Mouse (Mus musculus): Measurements from ENCODE around the gene Hoxb9. TPM values are rescaled to one million over a fixed set of nuclear protein-coding genes. Genes with fewer than 3 reads are reported as not detected.

The Hoxb9 gene
- polyA plus RNA-seq, 1 experiment: 43.5 TPM

DNA sequence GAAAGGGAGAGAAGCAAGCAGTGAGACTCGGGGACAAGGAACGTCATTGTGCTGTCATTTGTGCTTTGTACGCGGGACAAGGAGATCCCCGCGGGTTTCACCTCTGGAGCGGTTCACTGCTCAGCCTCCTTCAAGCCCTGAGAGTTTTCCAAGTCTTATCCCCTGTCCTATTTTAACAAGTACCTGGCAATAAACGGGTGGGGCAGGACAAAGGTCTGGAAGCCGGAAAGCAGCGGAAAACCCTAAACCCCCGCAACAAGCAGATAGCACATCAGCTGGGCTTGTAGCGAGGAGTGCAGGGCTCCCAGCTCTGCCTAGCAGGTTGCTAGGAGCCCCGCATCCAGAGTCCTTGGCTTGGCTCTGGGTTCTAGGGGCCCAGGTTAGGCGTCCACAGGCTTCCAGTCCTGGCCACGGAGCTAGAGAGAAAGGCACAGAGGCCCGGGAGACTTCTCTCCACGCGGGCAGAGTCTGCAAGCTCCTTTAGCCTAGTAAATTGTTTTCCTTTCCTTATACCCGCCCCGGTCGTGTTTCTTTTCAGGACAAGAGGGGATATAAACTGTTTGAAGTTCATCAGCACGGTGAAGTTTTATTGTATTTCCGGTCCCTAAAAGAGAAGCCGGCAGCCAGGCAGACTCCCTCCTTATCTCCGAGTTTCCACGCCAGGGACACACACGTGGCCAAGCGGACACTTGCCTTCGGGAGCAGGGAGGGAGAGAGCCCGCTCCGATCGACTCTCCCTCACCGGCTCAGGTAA, 7.4 kb upstream of the Hoxb9 start:
- no peak for TF ChIP-seq CTCF (IDR thresholded peaks at IDR 0.05; ENCODE audit: borderline replicate concordance, insufficient read depth, low read length)
- TF ChIP-seq POLR2A (IDR thresholded peaks at IDR 0.05; ENCODE audit: low read depth, low read length): no peak
- H3K4me1 ChIP-seq (ENCODE audit: control insufficient read depth, insufficient read depth, low read length): 0 out of 2 replicates have a peak, but pooled peaks cover 8% of the 10 kb centered on the region

DNA sequence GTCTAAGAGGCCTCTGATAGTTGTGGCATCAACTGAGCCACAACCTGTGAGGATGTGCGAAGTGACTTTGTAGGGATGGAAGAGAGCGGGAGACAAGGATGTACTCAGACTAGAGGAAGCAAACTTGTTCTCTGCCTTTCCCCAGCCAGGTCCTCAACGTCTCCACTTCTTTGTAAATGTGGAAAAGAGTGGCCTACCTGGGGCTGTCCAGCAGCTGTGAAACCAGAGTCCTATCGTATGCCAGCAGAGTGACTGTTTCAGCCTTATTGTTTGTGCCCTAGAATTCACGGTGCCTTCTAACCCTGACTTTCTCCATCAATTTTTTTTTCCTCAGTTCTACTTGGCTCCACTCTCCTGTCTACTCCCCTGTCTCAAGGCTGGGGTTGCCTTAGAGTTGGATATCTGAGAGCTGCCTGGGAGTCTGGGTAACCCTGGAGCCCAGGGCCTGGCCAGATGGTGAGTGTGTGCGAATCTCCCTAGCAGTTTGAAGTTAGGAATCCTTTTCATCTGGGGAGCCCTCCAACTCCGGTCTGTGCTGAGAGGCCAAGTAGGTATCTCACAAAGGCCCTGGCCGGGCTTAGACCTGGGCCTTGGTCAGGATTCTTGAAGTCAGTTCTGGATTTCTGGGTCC, 6.8 kb upstream of the Hoxb9 start:
- Histone ChIP-seq H3K27ac (ENCODE audit: insufficient read depth, low read length) (no peak overlapping the region), H3K4me1 (ENCODE audit: control insufficient read depth, insufficient read depth, low read length) (0 out of 2 replicates have a peak, but pooled peaks cover 8% of the 10 kb centered on the region), H3K4me3 (ENCODE audit: insufficient read depth, low read length) (no peak overlapping the region)
- no peak for TF ChIP-seq POLR2A (IDR thresholded peaks at IDR 0.05; ENCODE audit: low read depth, low read length)
- no peak for TF ChIP-seq CTCF (IDR thresholded peaks at IDR 0.05; ENCODE audit: borderline replicate concordance, insufficient read depth, low read length)

More for the DNA sequence above, 7.4 kb upstream of the Hoxb9 start:
- Histone ChIP-seq H3K4me3 (ENCODE audit: insufficient read depth, low read length) (no peak overlapping the region), H3K27ac (ENCODE audit: insufficient read depth, low read length) (no peak overlapping the region)

DNA sequence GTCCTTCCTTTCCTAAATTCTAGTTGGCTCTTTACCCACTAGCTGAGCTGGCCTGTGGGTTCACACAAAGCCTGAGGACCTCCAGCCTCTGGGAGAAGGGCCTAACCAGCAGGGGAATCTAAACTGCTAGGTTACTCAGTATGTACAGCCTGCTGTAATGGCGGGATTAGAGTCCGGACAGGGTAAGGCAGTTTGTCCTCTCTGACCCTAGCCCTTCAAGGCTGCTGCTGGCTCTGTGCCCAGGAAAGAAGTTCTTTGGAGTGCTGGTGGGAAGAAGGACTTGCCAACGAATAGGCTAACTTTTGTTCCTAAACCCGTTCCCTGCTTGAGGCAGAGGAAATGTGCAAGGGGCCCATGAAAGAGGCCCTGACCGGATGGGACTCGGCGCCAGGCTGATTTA, 5.3 kb upstream of the Hoxb9 start:
- TF ChIP-seq POLR2A (IDR thresholded peaks at IDR 0.05; ENCODE audit: low read depth, low read length) (no peak), CTCF (IDR thresholded peaks at IDR 0.05; ENCODE audit: borderline replicate concordance, insufficient read depth, low read length) (no peak)
- no peak overlapping the region for H3K27ac ChIP-seq (ENCODE audit: insufficient read depth, low read length)
- no peak overlapping the region for H3K4me3 ChIP-seq (ENCODE audit: insufficient read depth, low read length)
- 0 out of 2 replicates have a peak, but pooled peaks cover 5% of the 10 kb centered on the region for H3K4me1 ChIP-seq (ENCODE audit: control insufficient read depth, insufficient read depth, low read length)

DNA sequence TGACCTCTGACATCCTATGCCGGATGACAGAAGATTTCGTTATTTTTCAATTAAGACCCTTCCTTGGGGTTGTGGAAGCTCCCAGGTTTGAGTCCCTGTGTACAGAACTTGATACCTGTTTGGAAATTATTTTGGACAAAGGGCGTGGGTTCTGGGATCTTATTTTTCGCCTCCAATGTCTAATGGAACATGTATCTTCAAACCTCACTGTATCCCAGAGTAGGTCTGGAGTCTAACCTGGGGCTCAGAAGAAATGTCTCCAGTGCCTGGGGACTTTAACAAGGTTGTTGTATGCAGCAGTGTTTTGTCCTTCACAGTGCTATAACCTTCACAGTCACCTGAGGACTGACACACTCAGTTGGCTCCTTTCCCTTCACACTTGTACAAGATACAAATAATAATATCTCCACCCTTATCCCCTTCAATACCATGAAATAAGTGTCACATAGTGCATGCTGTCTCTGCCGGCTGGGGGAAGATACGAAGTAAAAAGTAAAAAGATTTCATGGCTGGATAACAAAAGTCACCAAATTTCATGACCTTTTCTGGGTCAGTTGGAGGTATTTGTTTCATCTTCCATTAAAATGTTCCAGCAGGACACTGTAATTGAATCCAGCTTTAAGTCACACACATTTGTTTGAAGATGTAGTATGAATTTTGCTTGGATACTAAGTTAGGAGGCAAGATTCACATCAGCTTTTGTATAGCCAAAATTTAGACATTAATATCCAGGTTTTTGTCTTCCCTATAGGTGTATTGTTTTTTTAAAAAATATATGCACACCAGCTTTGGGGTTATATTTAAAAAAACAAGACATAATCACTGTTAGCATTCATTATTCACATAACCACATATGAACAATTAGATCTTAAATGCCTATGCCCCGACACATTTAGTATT, 4.0 kb upstream of the Hoxb9 start:
- Histone ChIP-seq H3K4me1 (ENCODE audit: control insufficient read depth, insufficient read depth, low read length) (no peaks in the 10 kb centered on the region), H3K4me3 (ENCODE audit: insufficient read depth, low read length) (no peak overlapping the region), H3K27ac (ENCODE audit: insufficient read depth, low read length) (no peak overlapping the region)
- TF ChIP-seq POLR2A (IDR thresholded peaks at IDR 0.05; ENCODE audit: low read depth, low read length) (no peak), CTCF (IDR thresholded peaks at IDR 0.05; ENCODE audit: borderline replicate concordance, insufficient read depth, low read length) (no peak)

DNA sequence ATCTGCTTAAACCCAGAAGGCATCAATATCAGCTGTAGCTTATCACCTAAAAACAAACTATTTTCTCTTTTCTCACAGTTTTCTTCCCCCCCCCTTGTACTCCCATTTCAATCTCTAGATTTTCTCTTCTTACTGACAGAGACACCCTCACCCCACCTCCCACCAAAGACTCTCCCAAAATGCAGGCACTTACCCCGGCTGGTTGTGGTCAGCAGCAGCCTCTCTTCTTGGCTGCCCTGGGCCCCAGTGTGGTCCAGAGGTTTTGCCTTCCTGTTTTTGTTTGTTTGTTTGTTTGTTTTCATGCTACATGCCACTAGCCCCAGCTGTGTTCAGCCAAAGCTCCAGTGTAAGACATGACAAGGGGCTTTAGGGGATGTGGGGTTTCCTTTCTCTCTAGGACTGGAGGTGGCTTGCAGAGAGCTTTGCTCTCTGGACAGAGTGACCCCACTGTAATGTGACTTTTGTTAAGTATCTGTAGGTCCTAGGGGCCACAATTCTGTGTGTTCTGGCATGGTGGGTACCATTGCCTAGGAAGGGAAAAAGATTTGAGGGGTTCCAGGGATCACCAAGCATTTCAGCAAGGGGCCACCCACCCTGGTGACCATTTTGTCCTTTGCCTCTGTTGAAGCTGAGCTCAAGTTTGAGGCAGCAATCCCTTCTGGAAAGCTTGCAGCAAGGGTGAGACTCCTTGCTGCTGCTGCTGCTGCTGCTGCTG, 3.1 kb upstream of the Hoxb9 start:
- Histone ChIP-seq H3K4me1 (ENCODE audit: control insufficient read depth, insufficient read depth, low read length) (no peaks in the 10 kb centered on the region), H3K4me3 (ENCODE audit: insufficient read depth, low read length) (no peak overlapping the region), H3K27ac (ENCODE audit: insufficient read depth, low read length) (no peak overlapping the region; the same call in 1 of the 2 replicates)
- TF ChIP-seq CTCF (IDR thresholded peaks at IDR 0.05; ENCODE audit: borderline replicate concordance, insufficient read depth, low read length): no peak
- TF ChIP-seq POLR2A (IDR thresholded peaks at IDR 0.05; ENCODE audit: low read depth, low read length): no peak

GRCm38 (mm10) chr11:96269869-96270268, 1.4 kb upstream of the Hoxb9 start:
- TF ChIP-seq POLR2A (IDR thresholded peaks at IDR 0.05; ENCODE audit: low read depth, low read length): no peak
- no peak for TF ChIP-seq CTCF (IDR thresholded peaks at IDR 0.05; ENCODE audit: borderline replicate concordance, insufficient read depth, low read length)
- no peaks in the 10 kb centered on the region for H3K4me1 ChIP-seq (ENCODE audit: control insufficient read depth, insufficient read depth, low read length)
- H3K4me3 ChIP-seq (ENCODE audit: insufficient read depth, low read length): no peak overlapping the region
- H3K27ac ChIP-seq (ENCODE audit: insufficient read depth, low read length): peak overlapping the region; percentile 90

DNA sequence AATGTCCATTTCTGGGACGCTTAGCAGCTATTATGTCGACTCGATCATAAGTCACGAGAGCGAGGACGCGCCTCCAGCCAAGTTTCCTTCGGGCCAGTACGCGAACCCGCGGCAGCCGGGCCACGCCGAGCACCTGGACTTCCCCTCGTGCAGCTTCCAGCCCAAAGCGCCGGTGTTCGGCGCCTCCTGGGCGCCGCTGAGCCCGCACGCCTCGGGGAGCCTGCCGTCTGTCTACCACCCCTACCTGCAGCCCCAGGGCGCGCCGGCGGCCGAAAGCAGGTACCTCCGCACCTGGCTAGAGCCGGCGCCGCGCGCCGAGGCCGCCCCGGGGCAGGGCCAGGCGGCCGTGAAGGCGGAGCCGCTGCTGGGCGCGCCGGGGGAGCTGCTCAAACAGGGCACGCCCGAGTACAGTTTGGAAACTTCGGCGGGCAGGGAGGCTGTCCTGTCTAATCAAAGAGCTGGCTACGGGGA, 319 bp downstream of the Hoxb9 start:
- H3K27ac ChIP-seq (ENCODE audit: insufficient read depth, low read length): peak overlapping the region; percentile 68
- H3K4me3 ChIP-seq (ENCODE audit: insufficient read depth, low read length): peak overlapping the region; percentile 66
- TF ChIP-seq POLR2A (IDR thresholded peaks at IDR 0.05; ENCODE audit: low read depth, low read length): no peak; the same call in none of the 2 replicates
- TF ChIP-seq CTCF (IDR thresholded peaks at IDR 0.05; ENCODE audit: borderline replicate concordance, insufficient read depth, low read length): no peak
- no peaks in the 10 kb centered on the region for H3K4me1 ChIP-seq (ENCODE audit: control insufficient read depth, insufficient read depth, low read length)

- peak overlapping the region; percentile 68 for H3K27ac ChIP-seq (ENCODE audit: insufficient read depth, low read length)
- peak overlapping the region; percentile 66 for H3K4me3 ChIP-seq (ENCODE audit: insufficient read depth, low read length)
- no peaks in the 10 kb centered on the region for H3K4me1 ChIP-seq (ENCODE audit: control insufficient read depth, insufficient read depth, low read length)
Measured at GRCm38 (mm10) chr11:96272024-96272921, 1.0 kb downstream of the Hoxb9 start.

More at GRCm38 (mm10) chr11:96272024-96272921, 1.0 kb downstream of the Hoxb9 start:
- TF ChIP-seq POLR2A (IDR thresholded peaks at IDR 0.05; ENCODE audit: low read depth, low read length) (peak; percentile 6; the same call in 1 of the 2 replicates), CTCF (IDR thresholded peaks at IDR 0.05; ENCODE audit: borderline replicate concordance, insufficient read depth, low read length) (no peak)

All from embryonic fibroblast, embryonic 13.5 days (primary cell).